Mouse (Mus musculus): ENCODE results near the gene Gm17581.
"Not testable (repeated sequence)": the region's sequence is repeated elsewhere in the genome, so short reads cannot be mapped to it uniquely, and the experiment has no call there.

The Gm17581 gene

GRCm38 (mm10) chr2:155735766-155736165 lies at the start of gene Gm17581:
Gene Gm17581 (minus strand): TSS chr2:155735866.
- DNase-seq (ENCODE audit: low spot score in 2 of 2): not testable (repeated sequence)

GRCm38 (mm10) chr2:155784534-155784933 lies 48.9 kb upstream of the Gm17581 start:
- no peak for DNase-seq (ENCODE audit: low spot score in 2 of 2)

- no peak for DNase-seq (ENCODE audit: low spot score in 2 of 2)
These were observed 43.8 kb upstream of the Gm17581 start for GRCm38 (mm10) chr2:155779506-155779905.

- DNase-seq (ENCODE audit: low spot score in 2 of 2): no peak
These were observed 43.4 kb upstream of the Gm17581 start for GRCm38 (mm10) chr2:155779066-155779465.

- no peak for DNase-seq (ENCODE audit: low spot score in 2 of 2)
These were observed 42.3 kb upstream of the Gm17581 start for GRCm38 (mm10) chr2:155778004-155778403.

- DNase-seq (ENCODE audit: low spot score in 2 of 2): no peak
These were observed 42.0 kb upstream of the Gm17581 start for GRCm38 (mm10) chr2:155777688-155777985.

- no peak for DNase-seq (ENCODE audit: low spot score in 2 of 2)
These were observed 41.4 kb upstream of the Gm17581 start for GRCm38 (mm10) chr2:155776824-155777687.

- peak; percentile 54 to 71 for DNase-seq (ENCODE audit: low spot score in 2 of 2)
These were observed 40.1 kb upstream of the Gm17581 start for GRCm38 (mm10) chr2:155775685-155776263.

- DNase-seq (ENCODE audit: low spot score in 2 of 2): no peak
These were observed 39.4 kb upstream of the Gm17581 start, which contains the start of gene Mmp24 for GRCm38 (mm10) chr2:155774927-155775684. Gene Mmp24 (plus strand): TSS chr2:155775342.

- no peak for DNase-seq (ENCODE audit: low spot score in 2 of 2)
These were observed 38.7 kb upstream of the Gm17581 start for GRCm38 (mm10) chr2:155774261-155774926.

- no peak for DNase-seq (ENCODE audit: low spot score in 2 of 2)
These were observed 38.0 kb upstream of the Gm17581 start for GRCm38 (mm10) chr2:155773664-155774063.

GRCm38 (mm10) chr2:155764679-155765418 lies 29.2 kb upstream of the Gm17581 start:
- DNase-seq (ENCODE audit: low spot score in 2 of 2): peak in 1 of 2 experiments; percentile 82

GRCm38 (mm10) chr2:155756855-155757566 lies 21.3 kb upstream of the Gm17581 start:
- no peak for DNase-seq (ENCODE audit: low spot score in 2 of 2)

GRCm38 (mm10) chr2:155755746-155756145 lies 20.1 kb upstream of the Gm17581 start:
- peak in 1 of 2 experiments; percentile 50 for DNase-seq (ENCODE audit: low spot score in 2 of 2)

- no peak for DNase-seq (ENCODE audit: low spot score in 2 of 2)
These were observed 15.5 kb upstream of the Gm17581 start, which contains the start of gene Procr for GRCm38 (mm10) chr2:155751014-155751786. Gene Procr (plus strand): TSS chr2:155751117.

- no peak for DNase-seq (ENCODE audit: low spot score in 2 of 2)
These were observed 13.7 kb upstream of the Gm17581 start for GRCm38 (mm10) chr2:155749394-155749793.

- DNase-seq (ENCODE audit: low spot score in 2 of 2): no peak
These were observed 9.8 kb upstream of the Gm17581 start for GRCm38 (mm10) chr2:155745487-155745886.

- no peak for DNase-seq (ENCODE audit: low spot score in 2 of 2)
These were observed 7.7 kb upstream of the Gm17581 start for GRCm38 (mm10) chr2:155743351-155743750.

GRCm38 (mm10) chr2:155742931-155743337 lies 7.3 kb upstream of the Gm17581 start:
- DNase-seq (ENCODE audit: low spot score in 2 of 2): no peak

- DNase-seq (ENCODE audit: low spot score in 2 of 2): no peak
These were observed 6.5 kb upstream of the Gm17581 start for GRCm38 (mm10) chr2:155742211-155742610.

Data from right cerebral cortex, postnatal 10 days (tissue).